Mouse (Mus musculus) heart, embryonic 15.5 days (tissue): ENCODE measurements around the gene Tmem102. TPM values are rescaled to one million over a fixed set of nuclear protein-coding genes. Genes with fewer than 3 reads are reported as not detected.
A peak's percentile ranks its signal among the peaks of the same experiment; 100 is the strongest.

Experiments used
- ATAC-seq: fragments of 200-750 bp; cut with Nextera tagmentation; replicated peaks from 2 replicates; pipeline ENCODE4 v1.8.0; 2017; ENCODE audit warnings: low read depth, moderate TSS enrichment; ENCODE audit not compliant: insufficient number of reproducible peaks, insufficient read depth, low FRiP score
- H3K27ac ChIP-seq: fragments of 300-500 bp; sonication (generic); 2 replicates; pipeline ENCODE4 v1.5.1; 2015; ENCODE audit warnings: mild to moderate bottlenecking, inconsistent platforms
- H3K27me3 ChIP-seq: fragments of 300-500 bp; sonication (generic); 2 replicates; pipeline ENCODE4 v1.6.1; 2015; ENCODE audit warnings: inconsistent platforms
- H3K36me3 ChIP-seq: fragments of 300-500 bp; sonication (generic); 2 replicates; pipeline ENCODE4 v1.6.1; 2015; ENCODE audit warnings: mild to moderate bottlenecking, inconsistent platforms
- H3K4me1 ChIP-seq: fragments of 300-500 bp; sonication (generic); replicated peaks from 2 replicates; pipeline ENCODE4 v1.6.1; 2015; ENCODE audit warnings: inconsistent platforms
- H3K4me2 ChIP-seq: fragments of 300-500 bp; sonication (generic); 2 replicates; pipeline ENCODE4 v1.6.1; 2015; ENCODE audit warnings: inconsistent platforms, mild to moderate bottlenecking, moderate library complexity
- H3K4me3 ChIP-seq: fragments of 300-500 bp; sonication (generic); 2 replicates; pipeline ENCODE4 v1.5.1; 2015; ENCODE audit warnings: mild to moderate bottlenecking, inconsistent platforms
- H3K9ac ChIP-seq: fragments of 300-500 bp; sonication (generic); 2 replicates; pipeline ENCODE4 v1.6.1; 2015; ENCODE audit warnings: mild to moderate bottlenecking, inconsistent platforms
- H3K9me3 ChIP-seq: fragments of 300-500 bp; sonication (generic); replicated peaks from 2 replicates; pipeline ENCODE4 v1.6.1; 2016; ENCODE audit warnings: inconsistent platforms
- WGBS: fragments of 180-500 bp; shearing (Covaris S2); methylation state at CpG from one replicate; pipeline ENCODE4 v1.1.7; 2015; ENCODE audit warnings: mixed read lengths; 5-methylcytosine and 5-hydroxymethylcytosine counted together
- polyA plus RNA-seq: library from polyadenylated mRNA; unstranded; fragments of >200 nt; fragmentation: Nextera tagmentation; extraction: Ambion mirVana; gene quantifications from 2 replicates; pipeline ENCODE4 v1.2.1, GENCODE M21; 2015

The Tmem102 gene
- 1.1 and 2.6 TPM in 2 replicates for polyA plus RNA-seq

GRCm38 (mm10) chr11:69804972-69805909 lies at the start of gene Tmem102:
Tmem102 (minus strand) TSS chr11:69805624.
- WGBS = 13% methylated on average over 29 of the region's 29 CpGs
- no peak for ATAC-seq
- Histone ChIP-seq H3K4me2 (peak within 1 kb of the TSS; percentile 97), H3K4me3 (peak within 1 kb of the TSS; percentile 62), H3K36me3 (no peaks in the 10 kb centered on the region), H3K9me3 (no peaks in the 10 kb centered on the region), H3K4me1 (peaks cover 49% of the 10 kb centered on the region), H3K27me3 (peaks cover 25% of the 10 kb centered on the region), H3K27ac (no peak within 1 kb of the TSS), H3K9ac (peak within 1 kb of the TSS; percentile 62; the same call in 1 of the 2 replicates)

GRCm38 (mm10) chr11:69854680-69855079 lies 49.3 kb upstream of the Tmem102 start:
- no peak overlapping the region for H3K27ac ChIP-seq

GRCm38 (mm10) chr11:69853994-69854393 lies 48.6 kb upstream of the Tmem102 start:
- H3K36me3 ChIP-seq = peaks cover 33% of the 10 kb centered on the region
- peak; percentile 47; the same call in 1 of the 2 replicates for ATAC-seq
- H3K4me3 ChIP-seq = no peak overlapping the region
- H3K4me2 ChIP-seq = no peak overlapping the region
- no peaks in the 10 kb centered on the region for H3K9me3 ChIP-seq
- peaks cover 22% of the 10 kb centered on the region for H3K27me3 ChIP-seq
- H3K9ac ChIP-seq = no peak overlapping the region
- H3K27ac ChIP-seq = no peak overlapping the region
- H3K4me1 ChIP-seq = peaks cover 25% of the 10 kb centered on the region
- 36% methylated on average over 7 of the region's 7 CpGs for WGBS

More at GRCm38 (mm10) chr11:69854680-69855079, 49.3 kb upstream of the Tmem102 start:
- Histone ChIP-seq H3K36me3 (peaks cover 26% of the 10 kb centered on the region), H3K4me1 (peaks cover 25% of the 10 kb centered on the region), H3K9ac (no peak overlapping the region), H3K9me3 (no peaks in the 10 kb centered on the region), H3K4me2 (no peak overlapping the region), H3K27me3 (peaks cover 26% of the 10 kb centered on the region), H3K4me3 (no peak overlapping the region)
- no peak for ATAC-seq
- WGBS = 81% methylated on average over 10 of the region's 10 CpGs

- H3K4me2 ChIP-seq = no peak overlapping the region
- 75% methylated on average over 8 of the region's 8 CpGs for WGBS
Observed at GRCm38 (mm10) chr11:69850754-69851153, 45.3 kb upstream of the Tmem102 start.

GRCm38 (mm10) chr11:69849884-69850283 lies 44.5 kb upstream of the Tmem102 start:
- no peaks in the 10 kb centered on the region for H3K9me3 ChIP-seq
- ATAC-seq = no peak
- no peak overlapping the region for H3K9ac ChIP-seq
- peaks cover 41% of the 10 kb centered on the region for H3K4me1 ChIP-seq
- peaks cover 43% of the 10 kb centered on the region for H3K36me3 ChIP-seq
- 92% methylated on average over 15 of the region's 15 CpGs for WGBS
- no peaks in the 10 kb centered on the region for H3K27me3 ChIP-seq
- H3K4me2 ChIP-seq = no peak overlapping the region
- no peak overlapping the region for H3K4me3 ChIP-seq
- no peak overlapping the region for H3K27ac ChIP-seq

More at GRCm38 (mm10) chr11:69850754-69851153, 45.3 kb upstream of the Tmem102 start:
- H3K9me3 ChIP-seq = no peaks in the 10 kb centered on the region
- H3K4me3 ChIP-seq = no peak overlapping the region
- ATAC-seq = no peak
- H3K27me3 ChIP-seq = no peaks in the 10 kb centered on the region
- H3K36me3 ChIP-seq = peaks cover 43% of the 10 kb centered on the region
- H3K9ac ChIP-seq = no peak overlapping the region
- H3K4me1 ChIP-seq = peaks cover 40% of the 10 kb centered on the region
- H3K27ac ChIP-seq = no peak overlapping the region

GRCm38 (mm10) chr11:69849128-69849527 lies 43.7 kb upstream of the Tmem102 start:
- peak overlapping the region; percentile 53; the same call in 1 of the 2 replicates for H3K27ac ChIP-seq
- H3K36me3 ChIP-seq = peaks cover 43% of the 10 kb centered on the region
- no peak overlapping the region for H3K9ac ChIP-seq
- no peak overlapping the region for H3K4me3 ChIP-seq
- peaks cover 40% of the 10 kb centered on the region for H3K4me1 ChIP-seq
- H3K9me3 ChIP-seq = no peaks in the 10 kb centered on the region
- WGBS = 79% methylated on average over 9 of the region's 9 CpGs
- H3K27me3 ChIP-seq = no peaks in the 10 kb centered on the region
- no peak for ATAC-seq
- no peak overlapping the region for H3K4me2 ChIP-seq

- Histone ChIP-seq H3K27ac (no peak overlapping the region), H3K9me3 (no peaks in the 10 kb centered on the region), H3K4me2 (peak overlapping the region; percentile 82), H3K4me3 (peak overlapping the region; percentile 88), H3K4me1 (peaks cover 30% of the 10 kb centered on the region), H3K27me3 (no peaks in the 10 kb centered on the region), H3K36me3 (peaks cover 43% of the 10 kb centered on the region), H3K9ac (peak overlapping the region; percentile 76; the same call in 1 of the 2 replicates)
- ATAC-seq = no peak
- WGBS = 94% methylated on average over 6 of the region's 6 CpGs
Observed at GRCm38 (mm10) chr11:69848021-69848420, 42.6 kb upstream of the Tmem102 start.

GRCm38 (mm10) chr11:69846738-69847688 lies 41.6 kb upstream of the Tmem102 start:
- peak overlapping the region; percentile 97 for H3K27ac ChIP-seq
- ATAC-seq = peak; percentile 29
- H3K9me3 ChIP-seq = no peaks in the 10 kb centered on the region
- 11% methylated on average over 37 of the region's 37 CpGs for WGBS
- H3K27me3 ChIP-seq = no peaks in the 10 kb centered on the region
- peak overlapping the region; percentile 82 for H3K4me2 ChIP-seq
- peak overlapping the region; percentile 88 for H3K4me3 ChIP-seq
- H3K36me3 ChIP-seq = peaks cover 37% of the 10 kb centered on the region
- H3K4me1 ChIP-seq = peaks cover 29% of the 10 kb centered on the region
- H3K9ac ChIP-seq = peak overlapping the region; percentile 76

- Histone ChIP-seq H3K9me3 (no peaks in the 10 kb centered on the region), H3K4me3 (peak within 1 kb of the TSS; percentile 88)
Observed at GRCm38 (mm10) chr11:69846198-69846680, 40.8 kb upstream of the Tmem102 start, which contains the start of gene Plscr3. Plscr3 (plus strand) TSS chr11:69846376.

GRCm38 (mm10) chr11:69838714-69839104 lies 33.3 kb upstream of the Tmem102 start:
- peak overlapping the region; percentile 95 for H3K4me2 ChIP-seq
- peaks cover 43% of the 10 kb centered on the region for H3K4me1 ChIP-seq

More at GRCm38 (mm10) chr11:69846198-69846680, 40.8 kb upstream of the Tmem102 start, which contains the start of gene Plscr3:
- under 1% methylated on average over 38 of the region's 38 CpGs for WGBS
- H3K4me2 ChIP-seq = peak within 1 kb of the TSS; percentile 82
- ATAC-seq = peak; percentile 95
- no peaks in the 10 kb centered on the region for H3K27me3 ChIP-seq
- H3K9ac ChIP-seq = peak within 1 kb of the TSS; percentile 76
- peak within 1 kb of the TSS; percentile 97 for H3K27ac ChIP-seq
- peaks cover 31% of the 10 kb centered on the region for H3K36me3 ChIP-seq
- H3K4me1 ChIP-seq = peaks cover 29% of the 10 kb centered on the region

More at GRCm38 (mm10) chr11:69838714-69839104, 33.3 kb upstream of the Tmem102 start:
- no peaks in the 10 kb centered on the region for H3K36me3 ChIP-seq
- peak overlapping the region; percentile 85 for H3K27ac ChIP-seq
- H3K27me3 ChIP-seq = peaks cover 30% of the 10 kb centered on the region
- ATAC-seq = no peak
- 2% methylated on average over 7 of the region's 7 CpGs for WGBS
- H3K4me3 ChIP-seq = peak overlapping the region; percentile 72
- H3K9ac ChIP-seq = peak overlapping the region; percentile 73
- H3K9me3 ChIP-seq = no peaks in the 10 kb centered on the region
